Mouse (Mus musculus) ES-E14 (cell line): ENCODE results near the gene 1700042G07Rik.

ENCODE experiments used
- CHD2 ChIP-seq: IDR thresholded peaks from 2 replicates; pipeline ENCODE4 v1.6.1; 2014; ENCODE audit warnings: mild to moderate bottlenecking, low read depth, low read length, inconsistent platforms
- HCFC1 ChIP-seq: IDR thresholded peaks from 2 replicates; pipeline ENCODE4 v1.6.1; 2012; ENCODE audit warnings: low read length, inconsistent platforms, borderline replicate concordance; ENCODE audit not compliant: insufficient read depth
- MAFK ChIP-seq: IDR thresholded peaks from 2 replicates; pipeline ENCODE4 v1.6.1; 2014; ENCODE audit warnings: mild to moderate bottlenecking, low read depth, low read length, inconsistent platforms; ENCODE audit not compliant: insufficient read depth
- ZC3H11A ChIP-seq: IDR thresholded peaks from 2 replicates; pipeline ENCODE4 v1.6.1; 2012; ENCODE audit warnings: low read depth, mild to moderate bottlenecking, inconsistent platforms, low read length, borderline replicate concordance
- ZNF384 ChIP-seq: IDR thresholded peaks from 2 replicates; pipeline ENCODE4 v1.6.1; 2012; ENCODE audit warnings: low read depth, low read length, inconsistent platforms

- no peak for TF ChIP-seq HCFC1
- TF ChIP-seq MAFK, result no peak
- no peak for TF ChIP-seq ZC3H11A
- TF ChIP-seq CHD2, result no peak
- no peak for TF ChIP-seq ZNF384
These were observed 5.8 kb upstream of the 1700042G07Rik start, which contains the start of gene Tspan1 for GRCm38 (mm10) chr4:116167404-116167803.
